Mouse (Mus musculus) large intestine, adult 2 months (tissue): ENCODE measurements around the gene Hap1. TPM values are rescaled to one million over a fixed set of nuclear protein-coding genes. Genes with fewer than 3 reads are reported as not detected.

Experiments
- polyA plus RNA-seq: library from polyadenylated mRNA; depleted of rRNA; stranded (reverse); fragments of >200 nt; gene quantifications from 2 replicates; pipeline ENCODE4 v1.2.3, GENCODE M21; 2012; rRNA removed

Hap1 gene
- polyA plus RNA-seq, 1 experiment: 5.2 TPM

Other genes starting within 250 kb of the Hap1 start
- 0.16 TPM in 1 of 2 replicates, not detected in the other for gene Krt13, start 234.6 kb downstream of the Hap1 start, polyA plus RNA-seq
- 0.26 and 0.36 TPM in 2 replicates for gene Krt15, start 220.2 kb downstream of the Hap1 start, polyA plus RNA-seq
- 2,546 and 2,690 TPM in 2 replicates for gene Krt19, start 207.5 kb downstream of the Hap1 start, polyA plus RNA-seq
- gene Krt9, start 162.9 kb downstream of the Hap1 start, polyA plus RNA-seq: not detected in 2 replicates
- 0.16 TPM in 1 of 2 replicates, not detected in the other for gene Krt14, start 148.6 kb downstream of the Hap1 start, polyA plus RNA-seq
- gene Krt16, start 107.2 kb downstream of the Hap1 start, polyA plus RNA-seq: 0.07 TPM in 2 replicates
- gene Krt17, start 95.1 kb downstream of the Hap1 start, polyA plus RNA-seq: 1.9 and 2.2 TPM in 2 replicates
- gene Krt42, start 86.3 kb downstream of the Hap1 start, polyA plus RNA-seq: not detected in 2 replicates
- 146 and 159 TPM in 2 replicates for gene Eif1, start 36.2 kb downstream of the Hap1 start, polyA plus RNA-seq
- gene Gast, start 21.7 kb downstream of the Hap1 start, polyA plus RNA-seq: not detected in 2 replicates
- gene Jup, start 41.6 kb upstream of the Hap1 start, polyA plus RNA-seq: 216 and 335 TPM in 2 replicates
- 5.7 and 6.0 TPM in 2 replicates for gene P3h4, start 58.7 kb upstream of the Hap1 start, polyA plus RNA-seq
- 11.2 and 11.5 TPM in 2 replicates for gene Fkbp10, start 59.6 kb upstream of the Hap1 start, polyA plus RNA-seq
- 18.0 and 18.5 TPM in 2 replicates for gene Nt5c3b, start 85.7 kb upstream of the Hap1 start, polyA plus RNA-seq
- 0.05 and 0.11 TPM in 2 replicates for gene Klhl10, start 85.8 kb upstream of the Hap1 start, polyA plus RNA-seq
- gene Klhl11, start 116.6 kb upstream of the Hap1 start, polyA plus RNA-seq: 1.2 and 2.5 TPM in 2 replicates
- 43.0 and 70.5 TPM in 2 replicates for gene Acly, start 171.9 kb upstream of the Hap1 start, polyA plus RNA-seq
- gene Ttc25, start 189.5 kb upstream of the Hap1 start, polyA plus RNA-seq: 0.12 TPM in 1 of 2 replicates, not detected in the other
- gene Cnp, start 218.8 kb upstream of the Hap1 start, polyA plus RNA-seq: 32.5 and 32.8 TPM in 2 replicates